Mouse (Mus musculus) MEL (cell line): Measurements from ENCODE around the gene Cfap43. TPM values are rescaled to one million over a fixed set of nuclear protein-coding genes. Genes with fewer than 3 reads are reported as not detected.

ENCODE experiments used
- DNase-seq: peaks from one replicate; pipeline ENCODE4 v3.0.0; 2011; ENCODE audit warnings: low read depth, low spot score
- H3K27ac ChIP-seq: 2 replicates; pipeline ENCODE4 v1.5.1; 2012; ENCODE audit warnings: low read depth, mild to moderate bottlenecking, control low read depth, low read length, moderate library complexity; ENCODE audit not compliant: control insufficient read depth
- H3K27me3 ChIP-seq, 2 experiments: fragments of 150-350 bp in 1 of 2; sonication (generic) in 1 of 2; 2 replicates each; pipeline ENCODE4 v1.6.1; 2012; ENCODE audit warnings: low read length in 2 of 2, mild to moderate bottlenecking in 2 of 2, improper control_type of control experiment in 1 of 2, moderate library complexity in 1 of 2; ENCODE audit not compliant: insufficient read depth in 2 of 2, control insufficient read depth in 1 of 2
- H3K36me3 ChIP-seq, 2 experiments: 2 replicates each; pipeline ENCODE4 v1.6.1; 2012 to 2014; ENCODE audit warnings: low read length in 2 of 2, improper control_type of control experiment in 1 of 2, inconsistent platforms in 1 of 2, mild to moderate bottlenecking in 1 of 2; ENCODE audit not compliant: insufficient read depth in 2 of 2, control insufficient read depth in 1 of 2
- H3K4me1 ChIP-seq, 2 experiments: fragments of 150-350 bp in 1 of 2; sonication (generic) in 1 of 2; 2 replicates each; pipeline ENCODE4 v1.6.1; 2012; ENCODE audit warnings: low read length in 2 of 2, improper control_type of control experiment in 1 of 2, mild to moderate bottlenecking in 1 of 2; ENCODE audit not compliant: insufficient read depth in 2 of 2, control insufficient read depth in 1 of 2
- H3K4me3 ChIP-seq, 2 experiments: fragments of 150-350 bp in 1 of 2; sonication (generic) in 1 of 2; 2 replicates each; pipeline ENCODE4 v1.5.1; 2012; ENCODE audit warnings: low read depth in 2 of 2, low read length in 2 of 2, mild to moderate bottlenecking in 2 of 2, moderate library complexity in 2 of 2, control low read depth in 1 of 2, improper control_type of control experiment in 1 of 2; ENCODE audit not compliant: control insufficient read depth in 1 of 2, insufficient read depth in 1 of 2
- H3K79me2 ChIP-seq: 2 replicates; pipeline ENCODE4 v1.6.1; 2012; ENCODE audit warnings: mild to moderate bottlenecking, low read length, moderate library complexity; ENCODE audit not compliant: control insufficient read depth, poor library complexity, insufficient read depth
- H3K9ac ChIP-seq: 2 replicates; pipeline ENCODE4 v1.6.1; 2012; ENCODE audit warnings: low read depth, mild to moderate bottlenecking, control low read depth, low read length, moderate library complexity; ENCODE audit not compliant: control insufficient read depth, poor library complexity, severe bottlenecking
- H3K9me3 ChIP-seq: fragments of 150-350 bp; sonication (generic); replicated peaks from 2 replicates; pipeline ENCODE4 v1.6.1; 2012; ENCODE audit warnings: mild to moderate bottlenecking, low read length, improper control_type of control experiment, moderate library complexity; ENCODE audit not compliant: insufficient read depth
- BHLHE40 ChIP-seq: IDR thresholded peaks from 2 replicates; pipeline ENCODE4 v1.6.1; 2012; ENCODE audit warnings: low read depth, mild to moderate bottlenecking, inconsistent platforms, low read length, improper control_type of control experiment, borderline replicate concordance
- CHD1 ChIP-seq: IDR thresholded peaks from 2 replicates; pipeline ENCODE4 v1.6.1; 2012; ENCODE audit warnings: low read depth, mild to moderate bottlenecking, inconsistent platforms, low read length, improper control_type of control experiment
- ELF1 ChIP-seq: IDR thresholded peaks from 2 replicates; pipeline ENCODE4 v1.6.1; 2014; ENCODE audit warnings: low read depth, mild to moderate bottlenecking, inconsistent platforms, low read length, improper control_type of control experiment, moderate library complexity
- EP300 ChIP-seq, 2 experiments: IDR thresholded peaks; 2 replicates each; pipeline ENCODE4 v1.6.1; 2011; ENCODE audit warnings: improper control_type of control experiment in 2 of 2, low read length in 2 of 2, low read depth in 1 of 2, mild to moderate bottlenecking in 1 of 2
- ETS1 ChIP-seq: IDR thresholded peaks from 2 replicates; pipeline ENCODE4 v1.6.1; 2012; ENCODE audit warnings: low read depth, mild to moderate bottlenecking, inconsistent platforms, low read length, improper control_type of control experiment, moderate library complexity
- GABPA ChIP-seq: IDR thresholded peaks from 2 replicates; pipeline ENCODE4 v1.6.1; 2012; ENCODE audit warnings: low read depth, mild to moderate bottlenecking, inconsistent platforms, low read length, improper control_type of control experiment, moderate library complexity
- JUND ChIP-seq: IDR thresholded peaks from 2 replicates; pipeline ENCODE4 v1.6.1; 2011; ENCODE audit warnings: low read depth, mild to moderate bottlenecking, improper control_type of control experiment, low read length
- MYC ChIP-seq: IDR thresholded peaks from 2 replicates; pipeline ENCODE4 v1.6.1; 2011; ENCODE audit warnings: low read depth, mild to moderate bottlenecking, low read length, improper control_type of control experiment, moderate library complexity
- NRF1 ChIP-seq: IDR thresholded peaks from 2 replicates; pipeline ENCODE4 v1.6.1; 2014; ENCODE audit warnings: low read depth, mild to moderate bottlenecking, inconsistent platforms, low read length, improper control_type of control experiment, moderate library complexity; ENCODE audit not compliant: poor library complexity, insufficient read depth, severe bottlenecking
- RAD21 ChIP-seq: IDR thresholded peaks from 2 replicates; pipeline ENCODE4 v1.6.1; 2011; ENCODE audit warnings: mild to moderate bottlenecking, low read depth, low read length, improper control_type of control experiment
- SIN3A ChIP-seq: IDR thresholded peaks from 2 replicates; pipeline ENCODE4 v1.6.1; 2012; ENCODE audit warnings: low read length, improper control_type of control experiment, inconsistent platforms
- TBP ChIP-seq: IDR thresholded peaks from 2 replicates; pipeline ENCODE4 v1.8.0; 2011; ENCODE audit warnings: low read depth, low read length, improper control_type of control experiment
- USF1 ChIP-seq: IDR thresholded peaks from 2 replicates; pipeline ENCODE4 v1.6.1; 2014; ENCODE audit warnings: low read depth, mild to moderate bottlenecking, inconsistent platforms, low read length, improper control_type of control experiment, moderate library complexity
- ZKSCAN1 ChIP-seq: IDR thresholded peaks from 2 replicates; pipeline ENCODE4 v1.6.1; 2012; ENCODE audit warnings: low read depth, mild to moderate bottlenecking, inconsistent platforms, low read length, improper control_type of control experiment, moderate library complexity
- polyA plus RNA-seq, 2 experiments: library from polyadenylated mRNA; stranded (reverse) in 1 of 2; unstranded in 1 of 2; fragments of >175 nt in 1 of 2; fragments of >200 nt in 1 of 2; gene quantifications; 2 replicates each; pipeline versions ENCODE4 v1.2.1 to v1.2.4; 2012; ENCODE audit warnings: low replicate concordance in 2 of 2, low read depth in 1 of 2; ENCODE audit not compliant: insufficient read length in 2 of 2, insufficient read depth in 1 of 2, missing spikeins in 1 of 2
- total RNA-seq: library from RNA; depleted of rRNA; stranded (reverse); fragments of 300-350 nt; gene quantifications from 2 replicates; pipeline ENCODE4 v1.2.3, GENCODE M21; 2012

Gene Cfap43
- total and polyA plus RNA-seq, 3 experiments, result 0.10 to 0.12 TPM; not detected in 1

- TF ChIP-seq EP300 (IDR thresholded peaks at IDR 0.05; ENCODE audit: low read depth in 1 of 2, low read length in 2 of 2), result no peak
- peak; percentile 55; the same call in 1 of the 2 replicates for TF ChIP-seq SIN3A
- TF ChIP-seq TBP, result 0 out of 2 replicates have a peak, but pooled peaks have one; percentile 32
- no peak for TF ChIP-seq JUND
- TF ChIP-seq GABPA, result no peak
- no peak for TF ChIP-seq CHD1
Measured at GRCm38 (mm10) chr19:47931982-47932638, 13.0 kb upstream of the Cfap43 start (continued).

GRCm38 (mm10) chr19:47929043-47929442 lies 10.0 kb upstream of the Cfap43 start:
- Histone ChIP-seq H3K27me3 (peaks cover 0 to 2% of the 10 kb centered on the region in 2 experiments; a peak in 1 of 4 replicates), H3K9ac (no peak overlapping the region)
- no peak for TF ChIP-seq ELF1
- no peak for TF ChIP-seq NRF1
- no peak for TF ChIP-seq ETS1
- no peak for TF ChIP-seq RAD21
- TF ChIP-seq MYC, result no peak
- TF ChIP-seq, all 39 proteins: peak for 0
- no peak for DNase-seq
- Histone ChIP-seq H3K9me3 (no peaks in the 10 kb centered on the region), H3K4me1 (no peaks in the 10 kb centered on the region), H3K27ac (no peak overlapping the region), H3K79me2 (no peaks in the 10 kb centered on the region), H3K4me3 (no peak overlapping the region), H3K36me3 (no peaks in the 10 kb centered on the region)

- Histone ChIP-seq H3K4me1 (peaks cover 0 to 6% of the 10 kb centered on the region in 2 experiments; a peak in 1 of 4 replicates), H3K9me3 (no peaks in the 10 kb centered on the region), H3K79me2 (no peaks in the 10 kb centered on the region), H3K27me3 (peaks cover 0 to 2% of the 10 kb centered on the region in 2 experiments; a peak in 1 of 4 replicates), H3K9ac (no peak overlapping the region), H3K27ac (no peak overlapping the region), H3K4me3 (no peak overlapping the region), H3K36me3 (peaks cover 0 to 4% of the 10 kb centered on the region in 2 experiments; a peak in 2 of 4 replicates)
- DNase-seq, result no peak
- peak; percentile 78 for TF ChIP-seq USF1
- peak; percentile 62; the same call in 1 of the 2 replicates for TF ChIP-seq BHLHE40
- no peak for TF ChIP-seq ZKSCAN1
Measured at GRCm38 (mm10) chr19:47927032-47927431, 7.9 kb upstream of the Cfap43 start.
